Mouse (Mus musculus) adrenal gland, adult (tissue): ENCODE measurements around the gene Tnfrsf22.
"Not testable (repeated sequence)": the region's sequence is repeated elsewhere in the genome, so short reads cannot be mapped to it uniquely, and the experiment has no call there.

Experiments
- DNase-seq, 2 experiments: peaks; one replicate each; pipeline ENCODE4 v3.0.0; 2022 to 2023; ENCODE audit warnings: low spot score in 1 of 2; ENCODE audit not compliant: inconsistent age in 2 of 2

The Tnfrsf22 gene

GRCm38 (mm10) chr7:143649034-143649768 lies at the start of gene Tnfrsf22:
Gene Tnfrsf22 (minus strand): TSS chr7:143649661.
- peak; percentile 87 to 93 for DNase-seq

- peak in 1 of 2 experiments; percentile 77 for DNase-seq
Measured at GRCm38 (mm10) chr7:143696140-143696539, 46.7 kb upstream of the Tnfrsf22 start.

GRCm38 (mm10) chr7:143694550-143694949 lies 45.1 kb upstream of the Tnfrsf22 start:
- no peak for DNase-seq

- no peak for DNase-seq
Measured at GRCm38 (mm10) chr7:143692746-143693510, 43.5 kb upstream of the Tnfrsf22 start.

DNA sequence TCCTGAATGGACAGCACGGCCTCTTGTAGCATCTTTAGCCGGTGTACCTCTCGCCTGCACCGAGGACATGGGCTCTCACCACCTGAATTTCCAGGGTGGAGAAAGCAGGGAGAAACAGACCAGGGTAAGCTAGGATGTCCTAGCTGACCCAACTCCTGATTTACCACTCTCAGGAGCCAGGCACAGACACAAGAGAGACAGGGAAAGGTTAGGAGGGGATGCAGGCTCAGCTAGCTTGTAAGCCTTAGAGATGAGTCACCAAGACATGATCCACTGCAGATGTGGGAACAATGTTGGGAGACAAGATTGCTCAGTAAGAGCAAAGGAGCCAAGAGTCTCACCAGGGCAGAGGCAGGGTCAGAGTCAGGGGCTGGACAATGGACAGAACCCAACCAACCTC lies 42.4 kb upstream of the Tnfrsf22 start:
- no peak for DNase-seq

DNA sequence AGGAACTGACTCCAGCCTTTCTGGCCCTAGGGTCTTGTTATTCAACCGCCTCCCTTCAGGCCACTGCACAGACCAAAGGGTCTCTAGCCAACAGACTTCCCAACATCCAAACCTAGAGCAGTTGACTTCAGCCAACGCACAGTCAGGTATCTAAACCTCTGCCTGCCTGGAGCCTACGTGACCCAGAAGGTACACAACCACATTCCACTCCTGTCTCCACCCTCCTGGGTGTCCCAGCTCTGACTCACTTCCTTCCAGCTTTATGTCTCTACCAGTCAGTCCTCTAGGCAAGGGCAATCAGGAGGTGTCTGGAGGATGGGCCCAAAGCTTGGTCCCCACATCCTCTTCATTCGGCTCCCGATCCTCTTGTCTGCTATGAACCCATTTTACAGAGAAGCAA lies 41.7 kb upstream of the Tnfrsf22 start:
- no peak for DNase-seq

GRCm38 (mm10) chr7:143689946-143690345 lies 40.5 kb upstream of the Tnfrsf22 start:
- no peak for DNase-seq

GRCm38 (mm10) chr7:143689481-143689880 lies 40.0 kb upstream of the Tnfrsf22 start:
- DNase-seq = no peak

DNA sequence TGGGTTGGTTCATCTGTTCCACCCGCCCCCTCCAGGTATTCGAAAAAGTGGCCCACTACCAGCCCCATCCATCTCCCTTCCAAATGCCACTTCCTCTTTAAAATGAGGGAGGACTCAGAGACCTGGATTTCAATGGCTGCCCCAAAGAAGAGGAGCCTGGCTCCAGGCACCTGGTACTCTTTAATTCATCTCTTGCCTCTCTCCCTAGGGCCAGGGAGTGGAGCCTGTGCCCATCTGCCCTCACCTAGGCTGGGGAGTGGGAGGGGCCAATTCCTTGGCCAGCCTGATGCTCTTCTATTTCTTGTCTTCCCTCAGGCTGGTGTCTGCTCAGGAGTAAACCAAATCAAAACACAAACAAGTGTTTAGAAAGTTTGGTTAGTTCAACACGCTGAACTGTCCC lies 37.2 kb upstream of the Tnfrsf22 start:
- DNase-seq = not testable (repeated sequence)

- DNase-seq = not testable (repeated sequence)
Measured at GRCm38 (mm10) chr7:143686191-143686590, 36.7 kb upstream of the Tnfrsf22 start.

DNA sequence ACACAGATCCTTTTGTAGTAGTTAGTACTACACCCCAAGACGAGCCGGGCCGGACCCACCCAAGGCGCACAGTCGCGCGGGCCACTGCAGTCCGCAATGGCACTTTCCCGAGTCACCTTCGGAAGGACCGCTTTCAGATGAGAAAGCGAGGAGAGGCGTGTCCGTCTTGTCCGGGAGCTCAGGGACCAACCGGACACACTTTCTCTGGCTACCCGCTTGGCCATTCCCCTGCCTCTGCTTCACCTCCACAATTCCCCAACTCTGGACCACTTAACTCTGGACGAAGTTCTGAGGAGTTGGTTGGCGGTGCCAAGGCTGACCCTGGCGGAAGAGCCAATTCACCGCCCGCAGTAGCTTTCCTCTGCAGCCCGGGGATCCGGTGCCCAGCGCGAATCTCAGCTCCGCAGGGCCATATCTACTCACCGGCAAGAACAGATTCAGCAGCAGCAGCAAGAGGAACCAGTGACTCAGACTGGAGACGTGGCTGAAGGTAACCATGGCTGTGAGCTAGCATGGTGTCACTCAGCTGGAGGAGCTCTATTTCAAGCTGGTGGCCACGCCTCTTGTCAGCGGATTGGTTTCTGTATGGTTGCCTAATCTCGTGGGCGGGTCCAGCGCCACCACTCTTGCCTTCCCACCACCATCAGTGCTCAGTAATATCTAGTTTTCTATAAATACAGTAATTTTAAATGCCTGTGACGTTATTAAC lies 36.1 kb upstream of the Tnfrsf22 start, which contains the start of gene Tnfrsf23:
Gene Tnfrsf23, minus strand, starts transcription at position 514 of the 709 bp plus-strand sequence.
- peak; percentile 90 to 94 for DNase-seq

DNA sequence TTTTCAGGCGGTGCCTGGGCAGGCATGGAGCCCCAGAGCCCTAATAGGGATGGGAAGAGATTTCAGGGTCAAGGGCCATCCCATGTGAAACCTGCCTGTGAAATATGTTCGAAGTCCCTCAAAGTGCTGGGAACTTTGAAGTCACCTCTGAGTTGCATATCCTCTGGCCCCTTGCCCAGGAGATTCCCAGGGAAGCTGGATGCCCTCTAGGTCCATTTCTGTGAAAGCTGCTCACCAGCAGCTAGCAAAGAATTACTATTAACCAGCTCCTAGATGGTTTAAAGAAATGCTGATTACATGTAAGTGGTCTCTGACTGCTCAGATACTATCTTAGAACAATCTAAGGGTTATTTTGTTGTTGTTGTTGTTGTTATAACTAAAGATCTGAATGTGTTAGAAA lies 35.1 kb upstream of the Tnfrsf22 start:
- DNase-seq = not testable (repeated sequence)

- DNase-seq = no peak
Measured at GRCm38 (mm10) chr7:143681566-143681965, 32.1 kb upstream of the Tnfrsf22 start.

DNA sequence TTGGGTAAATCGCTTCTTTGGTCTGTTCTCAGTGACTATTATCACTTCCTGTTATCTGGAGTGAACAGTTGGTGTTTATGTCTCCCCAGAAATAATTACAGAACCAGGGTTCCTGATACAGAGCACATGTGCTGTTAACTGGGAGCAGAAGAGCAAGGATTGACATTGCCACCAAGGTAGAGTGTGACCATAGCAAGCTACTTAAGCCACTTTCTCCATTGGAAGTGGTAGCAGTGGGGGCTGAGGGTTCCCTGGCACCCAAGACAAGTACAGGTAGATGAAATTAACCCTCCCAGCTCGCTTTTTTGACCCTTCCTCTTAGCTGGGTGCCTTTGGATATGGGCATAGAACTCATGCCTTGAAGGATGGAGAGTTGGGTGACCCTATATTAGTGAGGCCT lies 31.4 kb upstream of the Tnfrsf22 start:
- not testable (repeated sequence) for DNase-seq

GRCm38 (mm10) chr7:143679650-143680049 lies 30.2 kb upstream of the Tnfrsf22 start:
- DNase-seq = not testable (repeated sequence)

DNA sequence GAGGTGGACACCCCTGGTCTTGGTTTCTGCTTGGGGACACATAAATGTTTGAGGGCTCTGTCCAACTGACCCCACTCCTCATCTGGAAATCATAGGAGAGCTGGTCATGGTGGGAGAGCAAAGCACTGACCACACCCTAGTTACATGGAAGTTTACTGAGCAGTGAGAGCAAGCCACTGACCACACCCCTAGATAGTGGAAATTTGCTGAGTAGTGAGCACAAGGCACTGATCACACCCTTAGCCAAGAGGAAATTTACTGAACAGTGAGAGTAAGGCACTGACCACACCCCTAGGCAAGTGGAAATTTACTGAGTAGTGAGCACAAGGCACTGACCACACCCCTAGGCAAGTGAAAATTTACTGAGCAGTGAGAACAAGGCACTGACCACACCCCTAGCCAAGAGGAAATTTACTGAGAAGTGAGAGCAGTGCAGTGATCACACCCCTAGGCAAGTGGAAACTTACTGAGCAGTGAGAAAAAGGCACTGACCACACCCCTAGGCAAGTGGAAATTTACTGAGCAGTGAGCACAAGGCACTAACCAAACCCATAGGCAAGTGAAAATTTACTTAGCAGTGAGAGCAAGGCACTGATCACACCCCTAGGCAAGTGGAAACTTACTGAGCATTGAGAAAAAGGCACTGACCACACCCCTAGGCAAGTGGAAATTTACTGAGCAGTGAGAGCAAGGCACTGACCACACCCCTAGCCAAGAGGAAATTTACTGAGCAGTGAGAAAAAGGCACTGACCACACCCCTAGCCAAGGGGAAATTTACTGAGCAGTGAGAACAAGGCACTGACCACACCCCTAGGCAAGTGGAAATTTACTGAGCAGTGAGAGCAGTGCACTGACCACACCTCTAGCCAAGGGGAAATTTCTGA lies 17.2 kb upstream of the Tnfrsf22 start:
- DNase-seq = no peak

GRCm38 (mm10) chr7:143663470-143663869 lies 14.0 kb upstream of the Tnfrsf22 start:
- no peak for DNase-seq

DNA sequence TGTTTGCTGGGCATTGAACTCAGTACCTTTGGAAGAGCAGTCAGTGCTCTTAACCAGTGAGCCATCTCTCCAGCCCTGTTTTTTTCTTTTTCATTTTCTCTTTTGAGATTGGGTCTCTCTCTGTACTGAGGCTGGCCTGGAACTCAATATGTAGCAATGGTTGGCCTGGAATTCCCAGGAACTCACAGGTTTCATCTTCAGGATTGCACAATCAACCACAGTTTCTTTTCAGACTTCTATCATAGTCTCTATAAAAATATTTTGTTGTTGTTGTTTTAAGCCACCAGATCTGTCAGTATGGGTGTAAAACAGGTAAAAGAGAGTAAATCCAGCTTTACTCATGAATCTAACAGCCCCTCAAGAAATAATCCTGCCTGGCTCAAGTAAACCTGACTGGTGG lies 11.3 kb upstream of the Tnfrsf22 start:
- no peak for DNase-seq

DNA sequence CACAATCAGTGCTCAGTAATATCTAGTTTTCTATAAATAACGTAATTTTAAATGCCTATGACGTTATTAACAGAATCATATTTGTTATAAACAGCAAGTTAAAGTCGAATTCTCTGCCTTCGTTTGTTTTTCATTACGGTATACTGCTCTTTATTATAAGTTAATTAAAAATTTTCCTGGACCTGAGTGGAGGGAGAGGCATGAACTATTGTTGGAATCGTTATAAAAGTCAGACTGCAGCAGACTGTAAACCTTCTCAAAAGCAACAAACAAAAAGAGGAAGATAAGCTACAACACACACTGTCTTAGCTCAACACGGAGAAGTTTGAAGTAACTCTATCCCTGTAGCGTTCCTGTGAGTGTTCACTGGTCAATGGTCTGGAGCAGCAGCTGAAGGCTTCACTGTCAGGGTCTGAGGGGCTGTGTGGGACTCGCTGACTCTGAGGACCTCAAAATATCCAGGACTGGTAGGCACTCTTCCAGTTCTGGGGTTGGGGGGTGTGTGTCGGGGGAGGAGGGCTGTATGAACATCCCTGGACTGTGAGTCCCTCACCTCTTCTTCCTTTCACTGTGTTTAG lies 397 bp upstream of the Tnfrsf22 start:
- not testable (repeated sequence) for DNase-seq

- not testable (repeated sequence) for DNase-seq
Measured at GRCm38 (mm10) chr7:143643949-143644348, 5.5 kb downstream of the Tnfrsf22 start.
